Mouse (Mus musculus) spleen, adult 2 months (tissue): ENCODE measurements around the gene Agr2. TPM values are rescaled to one million over a fixed set of nuclear protein-coding genes. Genes with fewer than 3 reads are reported as not detected.
A peak's percentile ranks its signal among the peaks of the same experiment; 100 is the strongest.

ENCODE experiments used
- DNase-seq, 2 experiments: peaks; one replicate each; pipeline versions ENCODE4 v3.0.0 to v3.0.0-alpha.2; 2012 to 2021; ENCODE audit warnings: low spot score in 2 of 2, low read depth in 1 of 2
- H3K27ac ChIP-seq: fragments of 200-500 bp; 2 replicates; pipeline ENCODE4 v1.5.1; 2012; ENCODE audit warnings: low read length, inconsistent platforms; ENCODE audit not compliant: insufficient read depth
- H3K27me3 ChIP-seq: fragments of 200-500 bp; 2 replicates; pipeline ENCODE4 v1.6.1; 2012; ENCODE audit warnings: mild to moderate bottlenecking, moderate library complexity, low read length, inconsistent platforms; ENCODE audit not compliant: control insufficient read depth, insufficient read depth
- H3K36me3 ChIP-seq: fragments of 200-500 bp; 2 replicates; pipeline ENCODE4 v1.6.1; 2012; ENCODE audit warnings: mild to moderate bottlenecking, low read length, inconsistent platforms; ENCODE audit not compliant: control insufficient read depth, insufficient read depth
- H3K4me1 ChIP-seq: fragments of 200-500 bp; 2 replicates; pipeline ENCODE4 v1.6.1; 2011; ENCODE audit warnings: inconsistent platforms; ENCODE audit not compliant: control insufficient read depth, insufficient read depth, insufficient read length
- H3K4me3 ChIP-seq: fragments of 200-500 bp; 2 replicates; pipeline ENCODE4 v1.5.1; 2011; ENCODE audit warnings: mild to moderate bottlenecking, inconsistent platforms; ENCODE audit not compliant: insufficient read depth, insufficient read length; ENCODE audit errors: extremely low read depth
- CTCF ChIP-seq: fragments of 200-500 bp; IDR thresholded peaks from 2 replicates; pipeline ENCODE4 v1.5.1; 2011; ENCODE audit warnings: mild to moderate bottlenecking, inconsistent platforms; ENCODE audit not compliant: insufficient read depth, insufficient read length, insufficient replicate concordance; ENCODE audit errors: extremely low read depth
- POLR2A ChIP-seq: fragments of 200-500 bp; IDR thresholded peaks from 2 replicates; pipeline ENCODE4 v1.6.1; 2011; ENCODE audit warnings: low read depth, low read length, inconsistent platforms
- WGBS: fragments of 180-500 bp; shearing (Covaris S2); methylation state at CpG from one replicate; pipeline ENCODE4 v1.1.7; 2018; 5-methylcytosine and 5-hydroxymethylcytosine counted together
- polyA plus RNA-seq: library from polyadenylated mRNA; depleted of rRNA; stranded (reverse); fragments of >200 nt; gene quantifications from 2 replicates; pipeline ENCODE4 v1.2.3, GENCODE M21; 2012

Gene Agr2
- polyA plus RNA-seq, 1 experiment: not detected

DNA sequence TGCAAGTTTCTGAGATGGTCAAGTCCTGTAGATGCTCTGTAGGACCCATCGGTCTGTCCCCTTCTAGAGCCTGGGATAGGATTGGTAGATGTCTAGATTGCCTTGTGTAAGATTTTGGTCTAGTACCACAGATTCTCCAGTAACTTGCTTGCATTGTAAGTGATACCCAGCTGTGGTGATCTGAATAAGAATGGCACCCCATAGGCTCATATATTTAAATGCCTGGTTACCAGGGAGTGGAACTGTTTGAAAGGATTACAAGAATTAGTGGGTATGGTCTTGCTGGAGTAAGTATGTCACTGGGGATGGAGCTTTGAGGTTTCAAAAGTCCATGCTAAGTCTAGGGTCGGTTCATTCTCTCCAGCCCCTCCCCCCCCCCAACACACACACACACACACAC is 28.0 kb downstream of the Agr2 start:
- Histone ChIP-seq H3K27me3 (no peaks in the 10 kb centered on the region), H3K4me3 (no peak overlapping the region), H3K36me3 (peaks cover 24% of the 10 kb centered on the region), H3K27ac (no peak overlapping the region), H3K4me1 (peaks cover 8% of the 10 kb centered on the region; the same call in 1 of the 2 replicates)
- WGBS: 100% methylated on average over 2 of the region's 2 CpGs
- no peak for DNase-seq
- TF ChIP-seq CTCF (no peak), POLR2A (no peak)

DNA sequence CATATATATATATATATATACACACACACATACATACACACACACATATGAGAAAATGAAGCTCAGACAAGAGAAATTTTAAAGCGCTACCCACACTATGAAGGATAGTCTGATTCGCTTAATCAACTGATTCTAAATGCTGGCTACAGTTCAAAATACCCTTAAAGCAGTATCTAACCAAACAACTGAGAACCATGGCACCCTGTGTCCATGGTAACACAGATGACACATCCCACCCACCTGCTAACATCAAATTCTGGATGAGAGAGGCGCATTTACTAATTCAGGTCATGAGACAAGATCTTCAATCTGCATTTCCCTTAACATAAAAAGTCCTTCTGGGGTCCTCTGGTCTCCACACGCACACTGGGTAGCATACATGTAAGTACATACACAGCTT is 33.4 kb downstream of the Agr2 start:
- no peaks in the 10 kb centered on the region; the same call in 1 of the 2 replicates for H3K36me3 ChIP-seq
- no peak overlapping the region for H3K4me3 ChIP-seq
- 92% methylated on average over 4 of the region's 4 CpGs for WGBS
- H3K4me1 ChIP-seq: peaks cover 14% of the 10 kb centered on the region; the same call in 1 of the 2 replicates
- no peak overlapping the region for H3K27ac ChIP-seq
- no peaks in the 10 kb centered on the region for H3K27me3 ChIP-seq
- TF ChIP-seq POLR2A (no peak), CTCF (no peak)
- DNase-seq: no peak

DNA sequence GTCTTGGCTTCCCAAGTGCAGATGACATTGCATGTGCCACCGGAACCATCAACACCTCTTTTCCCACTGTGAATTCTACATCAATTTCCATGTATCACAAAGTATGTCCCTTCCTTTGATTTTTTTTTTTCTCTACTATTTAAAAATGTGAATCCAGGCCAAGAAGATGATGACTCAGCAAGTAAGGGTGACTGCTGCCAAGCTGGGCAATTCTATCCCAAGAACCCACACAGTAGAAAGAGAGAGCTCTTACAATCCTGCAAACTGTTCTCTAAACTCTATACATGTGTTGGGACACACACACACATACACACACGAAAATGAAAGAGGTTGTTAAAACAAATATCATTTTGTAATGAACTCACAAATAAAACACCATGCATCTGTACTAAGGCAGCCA is 34.5 kb downstream of the Agr2 start:
- no peaks in the 10 kb centered on the region for H3K36me3 ChIP-seq
- no peak for DNase-seq
- H3K4me3 ChIP-seq: no peak overlapping the region
- TF ChIP-seq POLR2A (no peak), CTCF (no peak)
- no peaks in the 10 kb centered on the region for H3K27me3 ChIP-seq
- H3K27ac ChIP-seq: no peak overlapping the region
- peaks cover 14% of the 10 kb centered on the region; the same call in 1 of the 2 replicates for H3K4me1 ChIP-seq
- WGBS: 89% methylated on average over 2 of the region's 2 CpGs

DNA sequence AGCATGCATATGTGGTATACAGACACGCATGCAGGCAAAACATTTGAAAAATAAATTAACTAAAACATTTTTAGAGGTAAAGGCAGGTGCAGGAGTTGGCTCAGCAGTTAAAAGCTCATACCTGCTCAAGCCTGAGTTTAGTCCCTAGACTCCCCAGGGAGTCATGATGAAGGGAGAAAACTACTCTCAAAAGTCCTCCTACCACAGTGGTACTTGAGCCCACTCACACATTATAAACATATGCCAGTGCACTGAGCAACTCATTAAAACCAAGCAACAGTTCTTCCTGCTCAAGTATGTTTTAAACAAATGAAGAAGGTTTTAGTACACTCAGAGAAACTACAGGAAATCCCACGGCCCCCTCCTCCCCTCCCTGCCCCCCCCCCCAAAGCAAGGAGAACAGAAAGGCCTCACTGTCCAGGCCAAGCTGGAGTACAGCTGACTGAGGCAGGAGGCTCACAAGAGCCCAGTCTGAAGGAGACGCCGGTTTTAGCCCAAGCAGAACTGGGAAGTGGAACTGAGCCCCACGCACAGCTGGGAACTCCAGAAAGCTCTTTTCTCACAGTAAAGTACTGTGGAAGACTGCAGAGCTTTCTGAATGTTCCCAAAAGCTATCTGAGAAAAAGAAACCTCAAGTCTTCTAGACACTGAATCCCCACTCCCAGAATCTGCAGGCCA is 36.4 kb downstream of the Agr2 start:
- Histone ChIP-seq H3K36me3 (no peaks in the 10 kb centered on the region), H3K27me3 (no peaks in the 10 kb centered on the region), H3K4me3 (no peak overlapping the region), H3K4me1 (peaks cover 15% of the 10 kb centered on the region; the same call in 1 of the 2 replicates), H3K27ac (peak overlapping the region; percentile 38)
- WGBS: 20% methylated on average over 5 of the region's 5 CpGs
- DNase-seq: peak in 1 of 2 experiments; percentile 31
- TF ChIP-seq POLR2A: no peak
- no peak for TF ChIP-seq CTCF

- H3K4me1 ChIP-seq: peaks cover 13% of the 10 kb centered on the region; the same call in 1 of the 2 replicates
- WGBS: 35% methylated on average over 4 of the region's 6 CpGs
- TF ChIP-seq CTCF (no peak), POLR2A (no peak)
Observed at GRCm38 (mm10) chr12:36029687-36030086, 37.0 kb downstream of the Agr2 start.

DNA sequence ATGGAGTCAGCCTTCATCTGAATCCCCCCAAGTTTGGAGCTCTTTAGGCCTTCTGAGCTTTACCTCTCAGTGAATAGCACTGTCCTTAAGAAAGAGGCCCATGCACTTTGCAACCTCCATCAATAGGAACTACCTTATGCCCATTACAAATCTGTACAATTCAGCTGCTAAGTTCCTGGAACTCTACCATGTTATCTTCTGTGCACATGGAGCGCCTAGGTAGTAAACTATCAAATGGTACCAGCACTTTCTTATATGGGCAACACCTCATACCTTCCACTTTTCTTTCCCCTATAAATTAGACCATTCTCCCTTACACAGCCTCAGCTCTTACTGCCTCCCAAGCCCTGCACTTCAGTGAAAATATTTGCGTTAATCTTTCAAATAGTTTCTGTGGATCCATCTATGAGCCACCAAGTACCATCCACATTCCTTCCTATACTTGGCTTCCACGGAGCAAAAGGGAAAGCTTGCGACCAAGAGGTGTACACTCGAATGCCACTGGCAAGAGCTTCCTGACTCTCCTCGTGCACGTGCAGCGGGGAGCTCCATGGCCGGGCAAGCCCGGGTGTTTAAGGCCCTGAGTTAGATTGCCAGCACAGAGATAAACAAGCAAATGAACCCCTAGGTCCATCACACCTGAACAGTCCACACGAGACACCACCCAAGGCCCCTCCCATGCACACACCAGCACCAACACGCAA is 38.1 kb downstream of the Agr2 start:
- no peak for TF ChIP-seq POLR2A
- no peak for TF ChIP-seq CTCF
- WGBS: 88% methylated on average over 12 of the region's 12 CpGs
- Histone ChIP-seq H3K4me3 (no peak overlapping the region), H3K27me3 (no peaks in the 10 kb centered on the region), H3K4me1 (peaks cover 13% of the 10 kb centered on the region; the same call in 1 of the 2 replicates), H3K27ac (no peak overlapping the region), H3K36me3 (no peaks in the 10 kb centered on the region)
- DNase-seq: no peak

More at GRCm38 (mm10) chr12:36029687-36030086, 37.0 kb downstream of the Agr2 start:
- Histone ChIP-seq H3K36me3 (no peaks in the 10 kb centered on the region), H3K27ac (peak overlapping the region; percentile 2; the same call in 1 of the 2 replicates), H3K27me3 (no peaks in the 10 kb centered on the region), H3K4me3 (no peak overlapping the region)
- DNase-seq: no peak

- no peak for DNase-seq
- Histone ChIP-seq H3K27ac (peak overlapping the region; percentile 19; the same call in 1 of the 2 replicates), H3K36me3 (no peaks in the 10 kb centered on the region), H3K27me3 (no peaks in the 10 kb centered on the region), H3K4me1 (peaks cover 20% of the 10 kb centered on the region; the same call in 1 of the 2 replicates), H3K4me3 (no peak overlapping the region)
- no peak for TF ChIP-seq CTCF
- TF ChIP-seq POLR2A: no peak
- 17% methylated on average over 4 of the region's 4 CpGs for WGBS
Observed at GRCm38 (mm10) chr12:36032419-36032818, 39.7 kb downstream of the Agr2 start.
